Mouse (Mus musculus) heart, embryonic 13.5 days (tissue): ENCODE data around the gene Spi1. TPM values are rescaled to one million over a fixed set of nuclear protein-coding genes. Genes with fewer than 3 reads are reported as not detected.
"Not testable (repeated sequence)": the region's sequence is repeated elsewhere in the genome, so short reads cannot be mapped to it uniquely, and the experiment has no call there.

Experiments used
- ATAC-seq: fragments of 200-750 bp; cut with Nextera tagmentation; 2 replicates; pipeline ENCODE4 v1.8.0; 2017; ENCODE audit warnings: moderate TSS enrichment; ENCODE audit not compliant: insufficient number of reproducible peaks, low FRiP score, low TSS enrichment; ENCODE audit errors: extremely low read depth
- H3K27ac ChIP-seq: fragments of 300-500 bp; sonication (generic); replicated peaks from 2 replicates; pipeline ENCODE4 v1.5.1; 2015; ENCODE audit warnings: moderate library complexity, mild to moderate bottlenecking, inconsistent platforms
- H3K27me3 ChIP-seq: fragments of 300-500 bp; sonication (generic); replicated peaks from 2 replicates; pipeline ENCODE4 v1.6.1; 2015; ENCODE audit warnings: mild to moderate bottlenecking, inconsistent platforms
- H3K36me3 ChIP-seq: fragments of 300-500 bp; sonication (generic); 2 replicates; pipeline ENCODE4 v1.6.1; 2015; ENCODE audit warnings: mild to moderate bottlenecking, inconsistent platforms
- H3K4me1 ChIP-seq: fragments of 300-500 bp; sonication (generic); 2 replicates; pipeline ENCODE4 v1.6.1; 2015; ENCODE audit warnings: inconsistent platforms
- H3K4me2 ChIP-seq: fragments of 300-500 bp; sonication (generic); 2 replicates; pipeline ENCODE4 v1.6.1; 2015; ENCODE audit warnings: inconsistent platforms, mild to moderate bottlenecking, moderate library complexity
- H3K4me3 ChIP-seq: fragments of 300-500 bp; sonication (generic); 2 replicates; pipeline ENCODE4 v1.5.1; 2015; ENCODE audit warnings: moderate library complexity, mild to moderate bottlenecking, inconsistent platforms
- H3K9ac ChIP-seq: fragments of 300-500 bp; sonication (generic); 2 replicates; pipeline ENCODE4 v1.6.1; 2015; ENCODE audit warnings: inconsistent platforms, mild to moderate bottlenecking, moderate library complexity
- H3K9me3 ChIP-seq: fragments of 300-500 bp; sonication (generic); 2 replicates; pipeline ENCODE4 v1.6.1; 2016; ENCODE audit warnings: inconsistent platforms
- WGBS: fragments of 180-500 bp; shearing (Covaris S2); methylation state at CpG from one replicate; pipeline ENCODE4 v1.1.7; 2015; ENCODE audit warnings: mixed read lengths; 5-methylcytosine and 5-hydroxymethylcytosine counted together
- polyA plus RNA-seq: library from polyadenylated mRNA; unstranded; fragments of >200 nt; fragmentation: Nextera tagmentation; extraction: Ambion mirVana; gene quantifications from 2 replicates; pipeline ENCODE4 v1.2.1, GENCODE M21; 2015

Spi1 gene
- polyA plus RNA-seq = 3.5 and 3.9 TPM in 2 replicates

- Histone ChIP-seq H3K27me3 (no peaks in the 10 kb centered on the region; the same call in 1 of the 2 replicates), H3K4me3 (no peak within 1 kb of the TSS), H3K4me2 (no peak within 1 kb of the TSS), H3K4me1 (peaks cover 14% of the 10 kb centered on the region), H3K9me3 (no peaks in the 10 kb centered on the region), H3K9ac (0 out of 2 replicates have a peak within 1 kb of the TSS, but pooled peaks have one; percentile 19), H3K36me3 (no peaks in the 10 kb centered on the region), H3K27ac (peak within 1 kb of the TSS; percentile 45; the same call in 1 of the 2 replicates)
- ATAC-seq = no peak
- 70% methylated on average over 13 of the region's 13 CpGs for WGBS
Measured at GRCm38 (mm10) chr2:91081775-91082695, at the start of gene Spi1. TSS of gene Spi1 (plus strand) at chr2:91082390.

- 20% methylated on average over 3 of the region's 3 CpGs for WGBS
- H3K4me3 ChIP-seq = no peak overlapping the region
- H3K4me2 ChIP-seq = no peak overlapping the region
- no peaks in the 10 kb centered on the region for H3K27me3 ChIP-seq
- H3K9me3 ChIP-seq = 0 out of 2 replicates have a peak, but pooled peaks cover 3% of the 10 kb centered on the region
- ATAC-seq = no peak
- H3K36me3 ChIP-seq = no peaks in the 10 kb centered on the region
- H3K4me1 ChIP-seq = peaks cover 20% of the 10 kb centered on the region
- H3K27ac ChIP-seq = no peak overlapping the region
- H3K9ac ChIP-seq = no peak overlapping the region
Measured at GRCm38 (mm10) chr2:91033000-91033399, 49.2 kb upstream of the Spi1 start.

GRCm38 (mm10) chr2:91035385-91035784 is 46.8 kb upstream of the Spi1 start, which contains the start of gene Rapsn:
TSS of gene Rapsn (plus strand) at chr2:91035620.
- ATAC-seq = peak; percentile 59; the same call in 1 of the 2 replicates
- H3K4me3 ChIP-seq = peak within 1 kb of the TSS; percentile 20
- no peaks in the 10 kb centered on the region for H3K27me3 ChIP-seq
- peak within 1 kb of the TSS; percentile 58 for H3K4me2 ChIP-seq
- peak within 1 kb of the TSS; percentile 48 for H3K9ac ChIP-seq
- peak within 1 kb of the TSS; percentile 68 for H3K27ac ChIP-seq
- H3K36me3 ChIP-seq = no peaks in the 10 kb centered on the region
- WGBS = 37% methylated on average over 9 of the region's 9 CpGs
- peaks cover 20% of the 10 kb centered on the region for H3K4me1 ChIP-seq
- no peaks in the 10 kb centered on the region for H3K9me3 ChIP-seq

GRCm38 (mm10) chr2:91041786-91042185 is 40.4 kb upstream of the Spi1 start:
- H3K4me1 ChIP-seq = peaks cover 11% of the 10 kb centered on the region
- H3K9me3 ChIP-seq = no peaks in the 10 kb centered on the region
- no peak overlapping the region for H3K4me3 ChIP-seq
- no peak for ATAC-seq
- no peak overlapping the region for H3K4me2 ChIP-seq
- H3K27ac ChIP-seq = no peak overlapping the region
- H3K9ac ChIP-seq = no peak overlapping the region
- no peaks in the 10 kb centered on the region for H3K27me3 ChIP-seq
- 65% methylated on average over 8 of the region's 8 CpGs for WGBS
- H3K36me3 ChIP-seq = no peaks in the 10 kb centered on the region

- H3K9me3 ChIP-seq = no peaks in the 10 kb centered on the region
- H3K4me2 ChIP-seq = no peak overlapping the region
- H3K27me3 ChIP-seq = no peaks in the 10 kb centered on the region
- ATAC-seq = no peak; the same call in 1 of the 2 replicates
- WGBS = 66% methylated on average over 21 of the region's 21 CpGs
- H3K36me3 ChIP-seq = no peaks in the 10 kb centered on the region
- no peak overlapping the region for H3K27ac ChIP-seq
- H3K4me1 ChIP-seq = peaks cover 11% of the 10 kb centered on the region
- no peak overlapping the region for H3K9ac ChIP-seq
- H3K4me3 ChIP-seq = no peak overlapping the region
Measured at GRCm38 (mm10) chr2:91042651-91043398, 39.4 kb upstream of the Spi1 start.

- no peak for ATAC-seq
- H3K4me3 ChIP-seq = no peak overlapping the region
- H3K36me3 ChIP-seq = no peaks in the 10 kb centered on the region
- no peak overlapping the region for H3K4me2 ChIP-seq
- H3K9me3 ChIP-seq = no peaks in the 10 kb centered on the region
- no peak overlapping the region for H3K27ac ChIP-seq
- peaks cover 11% of the 10 kb centered on the region for H3K4me1 ChIP-seq
- H3K27me3 ChIP-seq = no peaks in the 10 kb centered on the region
- WGBS = 66% methylated on average over 13 of the region's 13 CpGs
- H3K9ac ChIP-seq = no peak overlapping the region
Measured at GRCm38 (mm10) chr2:91044727-91045126, 37.5 kb upstream of the Spi1 start.

- H3K4me2 ChIP-seq, ATAC-seq, H3K4me3 ChIP-seq, H3K9me3 ChIP-seq, H3K27ac ChIP-seq, H3K27me3 ChIP-seq, H3K36me3 ChIP-seq, H3K9ac ChIP-seq: not testable (repeated sequence)
- peaks cover 11% of the 10 kb centered on the region for H3K4me1 ChIP-seq
- WGBS = 87% methylated on average over 1 of the region's 1 CpGs
Measured at GRCm38 (mm10) chr2:91045805-91046204, 36.4 kb upstream of the Spi1 start.

GRCm38 (mm10) chr2:91047359-91047758 is 34.8 kb upstream of the Spi1 start:
- H3K9ac ChIP-seq = no peak overlapping the region
- no peak overlapping the region for H3K4me2 ChIP-seq
- H3K4me3 ChIP-seq = no peak overlapping the region
- H3K36me3 ChIP-seq = peaks cover 4% of the 10 kb centered on the region
- no peak for ATAC-seq
- no peaks in the 10 kb centered on the region for H3K27me3 ChIP-seq
- 80% methylated on average over 9 of the region's 9 CpGs for WGBS
- H3K4me1 ChIP-seq = peaks cover 11% of the 10 kb centered on the region
- no peaks in the 10 kb centered on the region for H3K9me3 ChIP-seq
- no peak overlapping the region for H3K27ac ChIP-seq

GRCm38 (mm10) chr2:91051917-91052316 is 30.3 kb upstream of the Spi1 start:
- H3K4me3 ChIP-seq = no peak overlapping the region
- no peaks in the 10 kb centered on the region for H3K9me3 ChIP-seq
- H3K4me1 ChIP-seq = peaks cover 19% of the 10 kb centered on the region
- no peak overlapping the region for H3K27ac ChIP-seq
- ATAC-seq = no peak
- H3K27me3 ChIP-seq = no peaks in the 10 kb centered on the region
- peaks cover 25% of the 10 kb centered on the region for H3K36me3 ChIP-seq
- H3K9ac ChIP-seq = no peak overlapping the region
- WGBS = 69% methylated on average over 3 of the region's 3 CpGs
- no peak overlapping the region for H3K4me2 ChIP-seq

- Histone ChIP-seq H3K4me2 (peak overlapping the region; percentile 83), H3K9me3 (no peaks in the 10 kb centered on the region), H3K27ac (no peak overlapping the region), H3K36me3 (peaks cover 34% of the 10 kb centered on the region), H3K9ac (no peak overlapping the region), H3K4me3 (no peak overlapping the region; the same call in 1 of the 2 replicates), H3K4me1 (peaks cover 19% of the 10 kb centered on the region), H3K27me3 (no peaks in the 10 kb centered on the region)
- 57% methylated on average over 2 of the region's 2 CpGs for WGBS
- no peak for ATAC-seq
Measured at GRCm38 (mm10) chr2:91052752-91053151, 29.4 kb upstream of the Spi1 start.
